Mouse (Mus musculus): ENCODE results near the gene P4htm.

GRCm38 (mm10) chr9:108568511-108568921, 29.0 kb downstream of the P4htm start:
- no peak for TF ChIP-seq CTCF (IDR thresholded peaks at IDR 0.05)
- TF ChIP-seq EP300 (IDR thresholded peaks at IDR 0.05; ENCODE audit: insufficient read depth, low read depth, low read length): no peak
- TF ChIP-seq POLR2A (IDR thresholded peaks at IDR 0.05; ENCODE audit: insufficient read depth, low read depth, low read length): no peak
